Mouse (Mus musculus): ENCODE data around the gene Actl6b. TPM values are rescaled to one million over a fixed set of nuclear protein-coding genes. Genes with fewer than 3 reads are reported as not detected.

Actl6b gene
- polyA plus RNA-seq, 1 experiment = 0.16 TPM

- H3K4me3 ChIP-seq (ENCODE audit: insufficient read depth, low read depth, low read length) = no peak overlapping the region
- no peaks in the 10 kb centered on the region for H3K36me3 ChIP-seq (ENCODE audit: control insufficient read depth, insufficient read depth, low read length)
- 81% methylated on average over 5 of the region's 5 CpGs for WGBS
- no peaks in the 10 kb centered on the region for H3K4me1 ChIP-seq (ENCODE audit: control insufficient read depth, insufficient read depth, low read length)
- no peak overlapping the region for H3K27ac ChIP-seq (ENCODE audit: insufficient read depth, low read depth, low read length)
- no peak for DNase-seq
- TF ChIP-seq POLR2A (IDR thresholded peaks at IDR 0.05; ENCODE audit: low read depth, low read length) = no peak
- no peak for TF ChIP-seq CTCF (conservative IDR thresholded peaks at IDR 0.05; ENCODE audit: insufficient read depth, insufficient read length, low read depth, low read length)
- no peaks in the 10 kb centered on the region for H3K27me3 ChIP-seq (replicated peaks; ENCODE audit: control insufficient read depth, insufficient read depth, low read length)
Measured at GRCm38 (mm10) chr5:137590507-137590906, 37.2 kb downstream of the Actl6b start.

- Histone ChIP-seq H3K4me1 (ENCODE audit: control insufficient read depth, insufficient read depth, low read length) (peaks cover 5% of the 10 kb centered on the region; the same call in 1 of the 2 replicates), H3K27ac (ENCODE audit: insufficient read depth, low read depth, low read length) (no peak overlapping the region), H3K27me3 (replicated peaks; ENCODE audit: control insufficient read depth, insufficient read depth, low read length) (no peaks in the 10 kb centered on the region), H3K4me3 (ENCODE audit: insufficient read depth, low read depth, low read length) (no peak overlapping the region), H3K36me3 (ENCODE audit: control insufficient read depth, insufficient read depth, low read length) (no peaks in the 10 kb centered on the region)
- 87% methylated on average over 7 of the region's 7 CpGs for WGBS
- TF ChIP-seq CTCF (conservative IDR thresholded peaks at IDR 0.05; ENCODE audit: insufficient read depth, insufficient read length, low read depth, low read length) = no peak
- no peak for TF ChIP-seq POLR2A (IDR thresholded peaks at IDR 0.05; ENCODE audit: low read depth, low read length)
- no peak for DNase-seq
Measured at GRCm38 (mm10) chr5:137595921-137596320, 42.6 kb downstream of the Actl6b start.

- Histone ChIP-seq H3K27me3 (replicated peaks; ENCODE audit: control insufficient read depth, insufficient read depth, low read length) (no peaks in the 10 kb centered on the region), H3K4me3 (ENCODE audit: insufficient read depth, low read depth, low read length) (peak overlapping the region; percentile 18; the same call in 1 of the 2 replicates), H3K27ac (ENCODE audit: insufficient read depth, low read depth, low read length) (peak overlapping the region; percentile 16; the same call in 1 of the 2 replicates), H3K36me3 (ENCODE audit: control insufficient read depth, insufficient read depth, low read length) (no peaks in the 10 kb centered on the region), H3K4me1 (ENCODE audit: control insufficient read depth, insufficient read depth, low read length) (peaks cover 5% of the 10 kb centered on the region; the same call in 1 of the 2 replicates)
- TF ChIP-seq CTCF (conservative IDR thresholded peaks at IDR 0.05; ENCODE audit: insufficient read depth, insufficient read length, low read depth, low read length) (no peak), POLR2A (IDR thresholded peaks at IDR 0.05; ENCODE audit: low read depth, low read length) (no peak)
- 53% methylated on average over 29 of the region's 30 CpGs for WGBS
- no peak for DNase-seq
Measured at GRCm38 (mm10) chr5:137596601-137597261, 43.4 kb downstream of the Actl6b start.

- 91% methylated on average over 6 of the region's 6 CpGs for WGBS
- Histone ChIP-seq H3K27me3 (replicated peaks; ENCODE audit: control insufficient read depth, insufficient read depth, low read length) (no peaks in the 10 kb centered on the region), H3K36me3 (ENCODE audit: control insufficient read depth, insufficient read depth, low read length) (no peaks in the 10 kb centered on the region), H3K4me1 (ENCODE audit: control insufficient read depth, insufficient read depth, low read length) (peaks cover 9% of the 10 kb centered on the region; the same call in 1 of the 2 replicates), H3K4me3 (ENCODE audit: insufficient read depth, low read depth, low read length) (no peak overlapping the region), H3K27ac (ENCODE audit: insufficient read depth, low read depth, low read length) (no peak overlapping the region)
- DNase-seq = no peak
- TF ChIP-seq POLR2A (IDR thresholded peaks at IDR 0.05; ENCODE audit: low read depth, low read length) (no peak), CTCF (conservative IDR thresholded peaks at IDR 0.05; ENCODE audit: insufficient read depth, insufficient read length, low read depth, low read length) (no peak)
Measured at GRCm38 (mm10) chr5:137597625-137598024, 44.3 kb downstream of the Actl6b start.

- 76% methylated on average over 2 of the region's 2 CpGs for WGBS
Measured at GRCm38 (mm10) chr5:137598100-137598826, 44.9 kb downstream of the Actl6b start.

GRCm38 (mm10) chr5:137599600-137599999 is 46.3 kb downstream of the Actl6b start:
- DNase-seq = no peak
- Histone ChIP-seq H3K27ac (ENCODE audit: insufficient read depth, low read depth, low read length) (no peak overlapping the region), H3K27me3 (replicated peaks; ENCODE audit: control insufficient read depth, insufficient read depth, low read length) (no peaks in the 10 kb centered on the region), H3K4me3 (ENCODE audit: insufficient read depth, low read depth, low read length) (peak overlapping the region; percentile 72), H3K4me1 (ENCODE audit: control insufficient read depth, insufficient read depth, low read length) (peaks cover 11% of the 10 kb centered on the region; the same call in 1 of the 2 replicates), H3K36me3 (ENCODE audit: control insufficient read depth, insufficient read depth, low read length) (no peaks in the 10 kb centered on the region)
- TF ChIP-seq POLR2A (IDR thresholded peaks at IDR 0.05; ENCODE audit: low read depth, low read length) (no peak), CTCF (conservative IDR thresholded peaks at IDR 0.05; ENCODE audit: insufficient read depth, insufficient read length, low read depth, low read length) (no peak)
- 23% methylated on average over 9 of the region's 9 CpGs for WGBS

More at GRCm38 (mm10) chr5:137598100-137598826, 44.9 kb downstream of the Actl6b start:
- peaks cover 11% of the 10 kb centered on the region; the same call in 1 of the 2 replicates for H3K4me1 ChIP-seq (ENCODE audit: control insufficient read depth, insufficient read depth, low read length)
- no peak for DNase-seq
- no peak overlapping the region for H3K27ac ChIP-seq (ENCODE audit: insufficient read depth, low read depth, low read length)
- no peaks in the 10 kb centered on the region for H3K27me3 ChIP-seq (replicated peaks; ENCODE audit: control insufficient read depth, insufficient read depth, low read length)
- H3K36me3 ChIP-seq (ENCODE audit: control insufficient read depth, insufficient read depth, low read length) = no peaks in the 10 kb centered on the region
- no peak for TF ChIP-seq CTCF (conservative IDR thresholded peaks at IDR 0.05; ENCODE audit: insufficient read depth, insufficient read length, low read depth, low read length)
- H3K4me3 ChIP-seq (ENCODE audit: insufficient read depth, low read depth, low read length) = no peak overlapping the region

GRCm38 (mm10) chr5:137600281-137600618 is 46.9 kb downstream of the Actl6b start:
- TF ChIP-seq POLR2A (IDR thresholded peaks at IDR 0.05; ENCODE audit: low read depth, low read length) (no peak), CTCF (conservative IDR thresholded peaks at IDR 0.05; ENCODE audit: insufficient read depth, insufficient read length, low read depth, low read length) (no peak)
- Histone ChIP-seq H3K27ac (ENCODE audit: insufficient read depth, low read depth, low read length) (peak overlapping the region; percentile 51; the same call in 1 of the 2 replicates), H3K4me1 (ENCODE audit: control insufficient read depth, insufficient read depth, low read length) (peaks cover 11% of the 10 kb centered on the region; the same call in 1 of the 2 replicates), H3K27me3 (replicated peaks; ENCODE audit: control insufficient read depth, insufficient read depth, low read length) (no peaks in the 10 kb centered on the region), H3K4me3 (ENCODE audit: insufficient read depth, low read depth, low read length) (peak overlapping the region; percentile 72), H3K36me3 (ENCODE audit: control insufficient read depth, insufficient read depth, low read length) (no peaks in the 10 kb centered on the region)
- WGBS = 1% methylated on average over 18 of the region's 19 CpGs
- DNase-seq = no peak
